In the genomic region with DNA sequence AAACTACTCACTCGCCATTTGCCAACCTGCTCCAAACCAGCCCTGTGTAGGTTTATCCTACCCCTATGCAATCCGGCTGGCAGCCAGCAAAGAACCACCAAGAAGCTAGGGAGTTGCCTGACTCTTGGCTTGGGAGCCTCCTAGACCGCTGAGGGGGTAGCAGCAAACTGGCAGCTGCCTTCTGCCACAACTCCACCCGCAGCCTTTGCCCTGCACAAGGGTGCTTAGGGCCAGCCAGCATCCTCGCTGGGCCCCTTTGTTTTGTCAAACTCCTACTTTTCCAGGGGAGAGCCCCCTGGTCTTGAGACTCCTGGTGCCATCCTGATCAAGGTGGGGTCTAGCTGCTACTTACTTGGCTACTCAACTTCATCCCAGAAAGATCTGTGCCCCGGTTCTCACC, we compare ENCODE assay signal across 15 mouse cellular contexts. TPM values are rescaled to one million over a fixed set of nuclear protein-coding genes. Genes with fewer than 3 reads are reported as not detected.
A peak's percentile ranks its signal among the peaks of the same experiment; 100 is the strongest.
DNase-seq lines count a peak whose midpoint lies in the region; ATAC-seq lines count a peak whose summit lies in the region.
"Had no signal": no experiment of that assay in that cellular context is flagged by ENCODE, and none has a peak within 500 bp of the region (broad histone marks: within the 10 kb centered on the region; RNA-seq: fewer than 3 reads in every experiment).

No protein-coding gene starts in this region.

- H3K27ac ChIP-seq in hindbrain, embryonic 11.5 days (ENCODE audit: low read depth, low read length): peak overlapping the region; percentile 84
- H3K27ac ChIP-seq in kidney, embryonic 16.5 days (ENCODE audit: low read length): peak overlapping the region; percentile 97
- 0 out of 2 replicates have a peak overlapping the region, but pooled peaks have one; percentile 22 for H3K27ac ChIP-seq in neural tube, embryonic 14.5 days (ENCODE audit: low read depth, low read length)
- H3K27ac ChIP-seq: limb, embryonic 15.5 days; midbrain, embryonic 10.5 days had no signal

- peak overlapping the region; percentile 40 for H3K4me2 ChIP-seq in hindbrain, embryonic 11.5 days (replicated peaks; ENCODE audit: low read depth, low read length)
- peak overlapping the region; percentile 44 for H3K4me2 ChIP-seq in kidney, embryonic 16.5 days (replicated peaks; ENCODE audit: low read depth, low read length)
- peak overlapping the region; percentile 27; the same call in 1 of the 2 replicates for H3K4me2 ChIP-seq in neural tube, embryonic 14.5 days (ENCODE audit: low read depth, low read length)

- H3K9ac ChIP-seq in hindbrain, embryonic 11.5 days (ENCODE audit: low read depth, low read length): peak overlapping the region; percentile 44; the same call in 1 of the 2 replicates
- H3K9ac ChIP-seq in kidney, embryonic 16.5 days (replicated peaks; ENCODE audit: low read length): peak overlapping the region; percentile 39
- 0 out of 2 replicates have a peak overlapping the region, but pooled peaks have one; percentile 11 for H3K9ac ChIP-seq in neural tube, embryonic 14.5 days (replicated peaks; ENCODE audit: low read depth, low read length)
- H3K9ac ChIP-seq: limb, embryonic 15.5 days had no signal

- 2% methylated on average over 6 of the region's 6 CpGs for WGBS in hindbrain, embryonic 11.5 days
- 25% methylated on average over 6 of the region's 6 CpGs for whole genome bisulfite sequencing in kidney, embryonic 16.5 days
- WGBS in neural tube, embryonic 14.5 days: 9% methylated on average over 6 of the region's 6 CpGs

- H3K36me3 ChIP-seq in hindbrain, embryonic 11.5 days (ENCODE audit: control insufficient read depth, insufficient read depth, low read length): no peaks in the 10 kb centered on the region
- H3K36me3 ChIP-seq in kidney, embryonic 16.5 days (ENCODE audit: insufficient read depth, low read length): peaks cover 2% of the 10 kb centered on the region; the same call in 1 of the 2 replicates
- peaks cover 16% of the 10 kb centered on the region; the same call in 1 of the 2 replicates for H3K36me3 ChIP-seq in neural tube, embryonic 14.5 days (ENCODE audit: control insufficient read depth, insufficient read depth, low read length)
- H3K36me3 ChIP-seq: limb, embryonic 15.5 days; midbrain, embryonic 10.5 days had no signal

- peak overlapping the region; percentile 12; the same call in 1 of the 2 replicates for H3K4me3 ChIP-seq in hindbrain, embryonic 11.5 days (ENCODE audit: low read depth, low read length)
- no peak overlapping the region for H3K4me3 ChIP-seq in kidney, embryonic 16.5 days (ENCODE audit: low read length)
- no peak overlapping the region for H3K4me3 ChIP-seq in neural tube, embryonic 14.5 days (ENCODE audit: low read depth, low read length)
- H3K4me3 ChIP-seq: limb, embryonic 15.5 days; midbrain, embryonic 10.5 days had no signal

- no peak for ATAC-seq in hindbrain, embryonic 11.5 days (ENCODE audit: low FRiP score)
- ATAC-seq in kidney, embryonic 16.5 days (ENCODE audit: low FRiP score, low TSS enrichment): no peak
- no peak for ATAC-seq in neural tube, embryonic 14.5 days (ENCODE audit: low read depth)

- peaks cover 2% of the 10 kb centered on the region; the same call in 1 of the 2 replicates for H3K4me1 ChIP-seq in hindbrain, embryonic 11.5 days (replicated peaks; ENCODE audit: control insufficient read depth, insufficient read depth, low read length)
- H3K4me1 ChIP-seq in kidney, embryonic 16.5 days (ENCODE audit: insufficient read depth, low read length): peaks cover 99% of the 10 kb centered on the region
- peaks cover 63% of the 10 kb centered on the region for H3K4me1 ChIP-seq in neural tube, embryonic 14.5 days (ENCODE audit: control insufficient read depth, insufficient read depth, low read length)
- H3K4me1 ChIP-seq: midbrain, embryonic 10.5 days had no signal

- DNase-seq in kidney, adult 18-20 months: peak; percentile 33
- DNase-seq in kidney, adult 11 months: no peak
- no peak for DNase-seq in hindbrain, embryonic 11.5 days (ENCODE audit: low spot score)
- DNase-seq in left cerebral cortex, adult 11 months (ENCODE audit: low spot score): no peak
- no peak for DNase-seq in spleen, postnatal 4 days (ENCODE audit: low spot score in 2 of 2)
- no peak for DNase-seq in frontal cortex, postnatal 36 days (ENCODE audit: low spot score in 2 of 2)
- DNase-seq: gastrocnemius, postnatal 14 days; layer of hippocampus, adult 9-11 months; right cerebral cortex, postnatal 4 days; thymus, adult 18-20 months had no signal

- H3K9me3 ChIP-seq in hindbrain, embryonic 11.5 days (ENCODE audit: control insufficient read depth, low read length): no peaks in the 10 kb centered on the region
- no peaks in the 10 kb centered on the region for H3K9me3 ChIP-seq in kidney, embryonic 16.5 days (ENCODE audit: low read length)
- H3K9me3 ChIP-seq in neural tube, embryonic 14.5 days (ENCODE audit: control insufficient read depth, low read length): no peaks in the 10 kb centered on the region
- H3K9me3 ChIP-seq: limb, embryonic 15.5 days; midbrain, embryonic 10.5 days had no signal

- H3K27me3 ChIP-seq in hindbrain, embryonic 11.5 days (ENCODE audit: control insufficient read depth, insufficient read depth, low read length): peaks cover 86% of the 10 kb centered on the region
- H3K27me3 ChIP-seq in kidney, embryonic 16.5 days (ENCODE audit: insufficient read depth, low read length): no peaks in the 10 kb centered on the region
- H3K27me3 ChIP-seq in neural tube, embryonic 14.5 days (ENCODE audit: control insufficient read depth, insufficient read depth, low read length): no peaks in the 10 kb centered on the region

RNA-seq across cellular contexts. Expression of gene Hoxa4, which starts 6.9 kb away (rescaled TPM):
- 11.9 and 12.8 TPM in 2 replicates for polyA plus RNA-seq in hindbrain, embryonic 11.5 days (2014; fragmentation: Nextera tagmentation; extraction: Ambion mirVana)
- polyA plus RNA-seq in kidney, embryonic 16.5 days (2015; fragmentation: Nextera tagmentation; extraction: Ambion mirVana): 1.2 and 1.4 TPM in 2 replicates
- 1.6 and 2.7 TPM in 2 replicates for polyA plus RNA-seq in neural tube, embryonic 14.5 days (2014; fragmentation: Nextera tagmentation; extraction: Ambion mirVana)
- polyA plus RNA-seq: heart, embryonic 16.5 days; midbrain, embryonic 10.5 days had no signal

RNA-seq across cellular contexts. Expression of gene 5730596B20Rik, which starts 7.4 kb away (rescaled TPM):
- polyA plus RNA-seq in hindbrain, embryonic 11.5 days (2014; fragmentation: Nextera tagmentation; extraction: Ambion mirVana): 4.9 and 5.4 TPM in 2 replicates
- polyA plus RNA-seq in kidney, embryonic 16.5 days (2015; fragmentation: Nextera tagmentation; extraction: Ambion mirVana): 1.7 and 2.5 TPM in 2 replicates
- polyA plus RNA-seq in neural tube, embryonic 14.5 days (2014; fragmentation: Nextera tagmentation; extraction: Ambion mirVana): 1.8 and 2.2 TPM in 2 replicates
- polyA plus RNA-seq: midbrain, embryonic 10.5 days had no signal

RNA-seq across cellular contexts. Expression of gene Hoxa5, which starts 19.7 kb away (rescaled TPM):
- polyA plus RNA-seq in hindbrain, embryonic 11.5 days (2014; fragmentation: Nextera tagmentation; extraction: Ambion mirVana): 23.8 and 39.3 TPM in 2 replicates
- 9.0 and 9.5 TPM in 2 replicates for polyA plus RNA-seq in kidney, embryonic 16.5 days (2015; fragmentation: Nextera tagmentation; extraction: Ambion mirVana)
- polyA plus RNA-seq in neural tube, embryonic 14.5 days (2014; fragmentation: Nextera tagmentation; extraction: Ambion mirVana): 20.9 and 30.6 TPM in 2 replicates
- polyA plus RNA-seq: midbrain, embryonic 10.5 days had no signal

RNA-seq across cellular contexts. Expression of gene Hoxa2, which starts 20.0 kb away (rescaled TPM):
- polyA plus RNA-seq in hindbrain, embryonic 11.5 days (2014; fragmentation: Nextera tagmentation; extraction: Ambion mirVana): 63.7 and 68.1 TPM in 2 replicates
- polyA plus RNA-seq in kidney, embryonic 16.5 days (2015; fragmentation: Nextera tagmentation; extraction: Ambion mirVana): 2.1 and 2.6 TPM in 2 replicates
- polyA plus RNA-seq in neural tube, embryonic 14.5 days (2014; fragmentation: Nextera tagmentation; extraction: Ambion mirVana): 7.0 and 8.8 TPM in 2 replicates

RNA-seq across cellular contexts. Expression of gene Hoxa6, which starts 23.9 kb away (rescaled TPM):
- polyA plus RNA-seq in hindbrain, embryonic 11.5 days (2014; fragmentation: Nextera tagmentation; extraction: Ambion mirVana): 2.1 and 11.6 TPM in 2 replicates
- polyA plus RNA-seq in kidney, embryonic 16.5 days (2015; fragmentation: Nextera tagmentation; extraction: Ambion mirVana): 2.9 and 3.8 TPM in 2 replicates
- polyA plus RNA-seq in neural tube, embryonic 14.5 days (2014; fragmentation: Nextera tagmentation; extraction: Ambion mirVana): 10.1 and 15.7 TPM in 2 replicates
- polyA plus RNA-seq: heart, embryonic 16.5 days; midbrain, embryonic 10.5 days had no signal

Comparison
In these comparisons a context has a peak if more than half of its experiments do, and no peak if none do; other contexts are left out.
1. H3K27ac ChIP-seq: peak in every context shown above with its lines; median percentile 97 in kidney, embryonic 16.5 days; 84 in hindbrain, embryonic 11.5 days; 22 in neural tube, embryonic 14.5 days.